Mouse (Mus musculus): Measurements from ENCODE around the gene Hoxd11.

Gene Hoxd11

DNA sequence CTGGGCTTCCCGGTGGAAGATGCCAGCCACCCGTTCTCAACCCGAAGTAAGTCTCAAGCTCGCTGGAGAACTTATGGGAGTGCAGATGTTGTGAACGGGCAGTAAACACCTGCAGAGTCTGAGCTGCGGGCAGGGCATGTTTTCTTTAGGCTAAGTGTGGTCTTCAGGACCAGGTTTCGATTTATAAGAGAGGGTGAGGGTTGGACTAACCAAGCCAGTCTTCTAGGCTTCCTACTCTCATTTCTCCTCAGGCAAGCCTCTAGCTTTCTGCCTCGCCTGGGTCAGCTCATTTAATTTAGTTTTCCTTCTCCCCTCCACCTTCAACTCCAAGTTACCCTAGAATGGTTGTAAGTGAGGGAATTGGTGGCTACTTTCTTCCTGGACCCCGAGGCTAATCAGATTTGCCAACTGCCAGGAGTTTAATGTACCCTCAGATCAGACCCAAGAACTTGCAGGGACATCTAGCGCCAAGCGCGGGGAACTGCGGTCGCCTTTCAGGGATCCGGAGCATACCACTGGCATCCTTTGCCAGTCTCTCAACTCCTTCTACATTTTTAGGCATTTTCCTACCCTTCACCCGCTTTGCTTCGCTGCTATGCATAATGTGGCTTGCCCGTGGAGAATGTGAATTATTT, 15.9 kb upstream of the Hoxd11 start:
- no peak for DNase-seq (ENCODE audit: low read depth, low spot score)

DNA sequence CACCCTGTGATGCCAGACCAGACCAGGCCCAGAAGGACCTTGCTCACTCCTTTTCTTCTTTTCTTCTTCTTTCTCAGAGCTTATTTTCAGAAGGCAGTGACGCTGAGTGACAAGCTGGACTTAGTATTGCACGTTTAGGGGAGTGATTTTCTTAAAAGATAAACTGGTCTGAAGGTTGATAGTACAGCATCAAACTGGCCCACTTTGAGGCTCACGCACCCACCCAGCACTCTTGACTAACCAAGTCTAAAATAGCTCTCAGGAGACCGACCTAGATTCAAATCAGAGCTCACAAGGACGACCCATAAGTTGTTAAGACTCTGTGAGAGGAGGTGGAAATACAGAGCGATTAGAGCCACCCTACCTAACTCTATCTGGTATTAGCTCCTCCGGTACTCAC, 12.9 kb upstream of the Hoxd11 start:
- DNase-seq (ENCODE audit: low read depth, low spot score): no peak

DNA sequence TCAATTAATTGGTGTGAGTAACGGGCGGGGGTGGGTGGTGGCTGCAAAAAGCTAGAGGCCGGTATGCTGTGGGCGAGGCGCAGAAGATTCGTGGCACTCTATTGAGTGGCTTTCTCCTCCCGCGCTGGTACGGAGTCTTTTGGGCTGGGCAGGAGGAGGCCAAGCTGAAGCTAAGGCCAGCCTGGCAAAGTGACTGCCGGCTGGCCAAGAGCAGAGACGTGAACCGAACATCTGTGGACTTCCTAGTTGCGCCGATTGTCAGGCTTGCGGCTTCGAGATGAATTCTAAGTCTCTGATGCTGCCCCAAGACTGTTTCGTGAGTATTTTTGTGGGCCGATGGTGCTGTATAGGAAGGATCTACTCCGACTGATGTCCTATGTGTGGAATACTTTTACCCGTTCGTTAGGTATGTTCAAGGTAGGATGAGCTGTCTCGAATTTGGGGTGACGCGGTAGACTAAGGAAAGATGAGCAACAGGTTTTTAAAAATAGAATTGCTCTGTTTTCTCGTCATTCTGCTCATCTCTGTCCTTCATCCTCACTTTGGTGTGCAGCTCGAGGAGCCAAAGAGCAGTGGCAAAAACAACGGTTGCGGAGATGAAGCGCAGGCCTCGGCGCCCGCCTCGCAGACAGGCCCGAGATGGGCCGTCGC, 12.0 kb upstream of the Hoxd11 start:
- DNase-seq (ENCODE audit: low read depth, low spot score): no peak

DNA sequence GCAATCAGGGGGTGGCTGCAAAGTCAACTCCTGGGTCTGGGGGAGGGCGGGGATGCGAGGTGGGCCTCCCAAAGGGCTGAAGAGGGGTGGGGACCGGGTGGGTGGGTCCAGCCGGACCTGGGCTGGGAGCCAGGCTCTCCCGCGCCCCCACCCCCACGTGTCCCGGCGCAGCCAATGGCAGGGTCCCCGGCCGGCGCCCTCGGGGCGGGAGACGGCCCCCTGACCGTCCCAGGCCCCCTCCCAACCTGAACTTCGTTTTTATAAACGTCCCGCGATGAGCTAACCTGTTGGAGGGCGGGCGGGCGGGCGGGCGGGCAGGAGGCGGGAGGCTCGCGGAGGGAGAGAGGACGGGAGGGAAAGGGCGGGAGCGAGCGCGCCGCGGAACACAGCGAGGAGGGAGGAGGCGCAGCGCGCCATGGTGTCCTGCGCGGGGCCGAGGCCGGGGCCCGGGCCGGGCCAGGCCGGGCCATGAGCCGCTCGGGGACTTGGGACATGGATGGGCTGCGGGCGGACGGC, 11.5 kb upstream of the Hoxd11 start, which contains the start of gene Hoxd13:
Gene Hoxd13 (plus strand): TSS at position 469 of the 516 bp plus-strand sequence.
- no peak for DNase-seq (ENCODE audit: low read depth, low spot score)

DNA sequence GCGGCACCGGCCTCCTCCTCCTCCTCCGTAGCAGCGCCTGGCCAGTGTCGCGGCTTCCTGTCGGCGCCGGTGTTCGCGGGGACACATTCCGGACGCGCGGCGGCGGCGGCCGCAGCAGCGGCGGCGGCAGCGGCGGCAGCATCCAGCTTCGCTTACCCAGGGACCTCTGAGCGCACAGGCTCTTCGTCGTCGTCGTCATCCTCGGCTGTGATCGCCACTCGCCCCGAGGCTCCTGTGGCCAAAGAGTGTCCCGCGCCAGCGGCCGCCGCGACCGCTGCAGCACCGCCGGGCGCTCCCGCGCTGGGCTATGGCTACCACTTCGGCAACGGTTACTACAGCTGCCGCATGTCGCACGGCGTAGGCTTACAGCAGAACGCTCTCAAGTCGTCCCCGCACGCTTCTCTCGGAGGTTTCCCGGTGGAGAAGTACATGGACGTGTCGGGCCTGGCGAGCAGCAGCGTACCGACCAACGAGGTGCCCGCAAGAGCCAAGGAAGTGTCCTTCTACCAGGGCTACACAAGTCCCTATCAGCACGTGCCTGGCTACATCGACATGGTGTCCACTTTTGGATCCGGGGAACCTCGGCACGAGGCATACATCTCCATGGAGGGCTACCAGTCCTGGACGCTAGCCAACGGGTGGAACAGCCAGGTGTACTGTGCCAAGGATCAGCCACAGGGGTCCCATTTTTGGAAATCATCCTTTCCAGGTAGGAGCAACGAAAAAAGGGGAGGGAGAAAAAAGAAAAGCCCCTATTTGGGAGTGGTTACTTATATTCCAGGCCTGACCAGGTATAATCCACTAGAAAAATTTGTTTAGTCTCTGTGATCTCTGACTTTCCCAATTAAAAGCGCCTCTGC, 10.8 kb upstream of the Hoxd11 start:
- no peak for DNase-seq (ENCODE audit: low read depth, low spot score)

DNA sequence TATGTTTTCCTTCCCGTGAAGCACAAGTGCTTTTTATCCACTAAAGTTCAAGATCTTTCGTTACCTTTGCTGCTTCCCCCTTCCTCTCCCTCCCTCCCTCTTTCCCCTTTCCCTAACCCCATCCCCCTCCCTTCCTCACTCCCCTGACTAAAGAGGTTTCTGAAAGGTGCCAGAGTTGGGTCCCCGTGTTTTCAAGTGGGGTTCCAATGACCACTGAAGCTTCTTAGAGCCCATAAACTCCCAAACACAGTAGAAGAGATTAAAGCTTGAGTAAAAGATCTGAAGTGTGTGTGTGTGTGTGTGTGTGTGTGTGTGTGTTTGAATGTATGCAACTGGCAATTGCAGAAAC, 10.2 kb upstream of the Hoxd11 start:
- DNase-seq (ENCODE audit: low read depth, low spot score): no peak

DNA sequence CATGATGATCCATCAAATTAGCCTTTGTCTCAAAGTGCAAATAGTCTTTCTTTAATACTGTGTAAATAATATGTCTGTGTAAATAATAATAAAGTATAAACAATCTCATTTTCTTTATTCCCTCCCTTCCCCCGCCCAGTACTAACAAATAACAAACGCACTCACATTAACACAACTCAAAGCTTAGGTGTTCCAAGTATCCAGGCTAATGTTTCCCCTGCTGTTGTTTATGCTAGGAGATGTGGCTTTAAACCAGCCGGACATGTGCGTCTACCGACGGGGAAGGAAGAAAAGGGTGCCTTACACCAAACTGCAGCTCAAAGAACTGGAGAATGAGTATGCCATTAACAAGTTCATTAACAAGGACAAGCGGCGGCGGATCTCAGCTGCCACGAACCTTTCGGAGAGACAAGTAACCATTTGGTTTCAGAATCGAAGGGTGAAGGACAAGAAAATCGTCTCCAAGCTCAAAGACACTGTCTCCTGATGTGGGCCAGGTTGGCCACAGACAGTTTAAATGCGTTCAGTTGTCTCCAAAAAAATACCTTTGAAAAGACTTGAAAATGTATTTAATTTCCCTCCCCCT, 9.6 kb upstream of the Hoxd11 start:
- no peak for DNase-seq (ENCODE audit: low read depth, low spot score)

DNA sequence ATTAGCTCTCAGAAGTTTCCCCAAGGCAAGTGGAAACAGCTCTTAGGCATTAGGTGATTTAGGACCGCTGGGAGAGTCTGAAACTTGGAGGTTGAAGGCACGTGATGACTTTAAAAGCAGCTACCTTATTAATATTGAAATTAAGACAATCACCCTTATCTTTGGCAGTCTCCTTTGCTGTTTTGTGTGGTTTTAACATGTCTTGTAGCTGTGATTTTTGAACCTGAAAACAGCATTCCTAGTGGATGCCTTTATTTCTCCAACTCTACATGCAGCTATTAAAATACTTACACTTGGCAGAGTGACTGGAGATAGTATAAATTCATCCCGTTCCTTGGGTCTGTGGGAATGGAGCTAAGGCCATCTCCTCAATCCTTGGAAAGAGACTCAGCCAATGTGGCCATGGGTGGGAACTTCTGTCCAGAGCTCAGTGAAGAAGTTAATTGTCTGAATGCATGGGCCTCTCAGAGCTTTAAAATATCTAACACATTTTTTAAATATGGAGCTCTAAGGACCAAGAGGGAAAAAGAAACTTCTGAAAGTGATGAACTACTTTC, 8.6 kb upstream of the Hoxd11 start:
- no peak for DNase-seq (ENCODE audit: low read depth, low spot score)

DNA sequence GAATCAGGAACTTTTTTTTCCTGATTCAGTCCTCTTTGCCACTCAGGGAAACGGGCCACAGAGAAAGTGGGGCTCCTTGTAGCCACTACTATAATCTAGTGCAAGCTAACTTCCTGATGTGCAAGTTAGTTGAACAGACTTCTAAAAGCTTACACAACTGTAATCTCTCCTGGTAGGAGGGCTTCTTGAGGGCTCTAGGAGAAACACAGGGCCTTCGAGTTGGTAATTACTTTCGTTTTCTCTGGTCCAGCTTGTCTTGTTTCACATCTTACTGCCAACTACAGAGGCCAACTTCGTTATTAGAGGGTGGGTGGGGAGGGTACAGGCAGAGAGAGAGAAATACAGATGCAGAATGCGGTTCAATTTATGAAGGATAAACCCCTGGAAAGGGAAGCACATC, 7.5 kb upstream of the Hoxd11 start:
- DNase-seq (ENCODE audit: low read depth, low spot score): no peak

DNA sequence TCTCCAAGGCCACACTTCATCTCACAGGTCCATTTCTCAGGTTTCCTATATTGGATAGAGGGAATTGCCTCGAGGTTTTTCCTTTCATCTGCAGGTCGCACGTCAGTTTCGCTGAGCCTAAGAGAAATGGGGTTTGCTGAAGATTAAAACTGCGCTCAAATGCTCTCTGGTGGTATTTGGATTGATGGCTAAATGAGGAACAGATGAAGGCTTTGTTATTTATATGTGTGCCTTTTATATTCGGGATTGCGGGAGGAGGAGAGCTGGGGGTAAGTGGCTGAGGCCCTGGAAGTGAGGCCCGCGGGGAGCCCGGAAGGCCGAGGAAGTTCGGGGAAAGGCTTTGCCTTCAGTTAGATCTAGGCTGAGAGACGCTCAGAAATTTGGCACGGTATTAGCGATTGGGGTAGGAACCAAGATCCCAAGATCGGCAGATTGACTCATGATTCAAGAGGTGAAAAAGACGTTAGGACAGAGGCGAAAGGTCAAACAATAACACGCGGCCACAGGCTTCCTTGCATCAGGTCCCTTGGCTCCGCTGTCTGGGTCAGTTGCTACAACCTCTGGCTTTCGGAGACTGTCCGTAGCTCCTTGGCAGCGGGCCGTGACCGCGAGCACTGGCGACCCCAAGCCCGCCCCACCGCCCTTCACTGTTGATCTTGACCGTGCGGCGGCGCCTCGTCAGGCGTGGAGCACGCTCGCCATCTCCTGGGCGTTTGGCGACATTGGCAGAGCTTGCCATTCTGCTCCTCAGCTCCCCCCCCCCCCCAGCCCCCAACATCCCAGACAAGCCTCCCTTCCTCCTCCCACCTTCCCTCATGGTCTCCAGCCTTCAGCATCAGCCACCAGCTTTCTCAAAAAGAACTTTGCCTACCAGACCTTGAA, 6.6 kb upstream of the Hoxd11 start:
- no peak for DNase-seq (ENCODE audit: low read depth, low spot score)

DNA sequence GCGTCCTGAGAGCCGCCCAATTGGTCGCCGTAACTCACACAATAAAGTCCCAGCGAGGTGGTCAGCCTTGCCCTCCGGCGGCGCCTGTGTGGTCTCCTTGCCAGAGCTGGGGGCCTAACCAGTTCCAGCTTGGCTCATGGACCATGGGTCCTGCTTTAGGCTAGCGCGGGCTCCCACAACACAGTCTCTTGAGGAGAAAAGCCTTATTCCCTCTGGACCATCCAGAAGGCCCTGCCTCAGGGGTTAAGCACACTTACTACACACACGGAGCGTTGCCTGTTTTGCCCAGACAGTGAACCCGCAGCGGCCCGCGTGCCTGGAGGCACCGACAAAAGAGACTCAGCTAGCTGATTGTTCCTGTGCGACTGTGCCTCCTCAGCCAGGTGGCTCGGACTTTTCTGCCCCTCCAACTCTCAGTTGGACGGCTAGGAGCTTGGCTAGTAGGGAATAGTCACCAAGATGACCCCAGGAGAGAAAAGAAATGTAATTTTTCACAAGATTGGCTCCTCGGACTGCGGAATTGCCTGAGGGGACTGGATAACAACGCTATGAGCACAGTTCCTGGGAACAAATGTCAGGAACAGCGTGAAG, 5.4 kb upstream of the Hoxd11 start:
- DNase-seq (ENCODE audit: low read depth, low spot score): no peak

DNA sequence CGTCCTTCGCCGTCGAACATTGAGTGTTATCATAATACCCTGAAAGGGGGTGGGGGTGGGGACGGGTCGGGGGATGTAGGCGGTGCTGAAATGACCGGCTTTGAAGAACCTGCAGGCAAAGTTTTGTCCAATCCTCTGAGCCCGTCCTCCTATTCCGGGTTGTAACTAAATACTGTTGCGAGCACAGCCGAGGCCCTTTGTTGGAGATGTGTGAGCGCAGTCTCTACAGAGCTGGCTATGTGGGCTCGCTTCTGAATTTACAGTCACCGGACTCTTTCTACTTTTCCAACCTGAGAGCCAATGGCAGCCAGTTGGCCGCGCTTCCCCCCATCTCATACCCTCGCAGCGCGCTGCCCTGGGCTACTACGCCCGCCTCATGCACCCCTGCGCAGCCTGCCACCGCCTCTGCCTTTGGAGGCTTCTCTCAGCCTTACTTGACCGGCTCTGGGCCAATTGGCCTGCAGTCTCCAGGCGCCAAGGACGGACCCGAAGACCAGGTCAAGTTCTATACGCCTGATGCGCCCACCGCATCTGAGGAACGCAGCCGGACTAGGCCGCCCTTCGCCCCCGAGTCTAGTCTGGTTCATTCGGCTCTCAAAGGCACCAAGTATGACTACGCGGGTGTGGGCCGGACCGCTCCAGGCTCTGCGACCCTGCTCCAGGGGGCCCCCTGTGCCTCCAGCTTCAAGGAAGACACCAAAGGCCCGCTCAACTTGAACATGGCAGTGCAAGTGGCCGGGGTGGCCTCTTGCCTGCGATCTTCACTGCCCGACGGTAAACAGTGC, 4.3 kb upstream of the Hoxd11 start, which contains the start of gene Hoxd12:
Gene Hoxd12 (plus strand): TSS at position 133 of the 785 bp plus-strand sequence.
- no peak for DNase-seq (ENCODE audit: low read depth, low spot score)

DNA sequence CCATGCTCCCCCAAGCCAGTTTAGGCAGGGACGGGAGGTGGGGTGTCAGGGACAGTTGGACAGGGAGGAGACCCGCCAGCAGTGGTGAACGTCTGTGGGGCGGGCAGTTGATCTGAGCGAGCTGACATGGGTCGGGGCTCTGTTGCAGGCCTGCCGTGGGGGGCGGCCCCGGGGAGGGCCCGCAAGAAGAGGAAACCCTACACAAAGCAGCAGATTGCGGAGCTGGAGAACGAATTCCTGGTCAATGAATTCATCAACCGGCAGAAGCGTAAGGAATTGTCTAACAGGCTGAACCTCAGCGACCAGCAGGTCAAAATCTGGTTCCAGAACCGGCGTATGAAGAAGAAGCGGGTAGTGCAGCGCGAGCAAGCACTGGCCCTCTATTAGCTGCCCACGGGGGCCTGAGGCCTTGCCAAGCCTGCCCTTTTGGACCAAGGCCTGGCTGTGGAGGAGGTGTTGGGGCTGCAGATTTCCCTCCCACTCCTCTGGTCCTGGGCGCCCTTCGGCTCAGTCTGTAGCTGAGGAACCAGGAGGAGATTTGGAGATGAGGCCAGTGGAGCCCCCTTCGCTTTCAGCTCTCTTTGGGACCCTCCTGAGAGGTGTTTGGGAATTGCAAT, 3.6 kb upstream of the Hoxd11 start:
- no peak for DNase-seq (ENCODE audit: low read depth, low spot score)

DNA sequence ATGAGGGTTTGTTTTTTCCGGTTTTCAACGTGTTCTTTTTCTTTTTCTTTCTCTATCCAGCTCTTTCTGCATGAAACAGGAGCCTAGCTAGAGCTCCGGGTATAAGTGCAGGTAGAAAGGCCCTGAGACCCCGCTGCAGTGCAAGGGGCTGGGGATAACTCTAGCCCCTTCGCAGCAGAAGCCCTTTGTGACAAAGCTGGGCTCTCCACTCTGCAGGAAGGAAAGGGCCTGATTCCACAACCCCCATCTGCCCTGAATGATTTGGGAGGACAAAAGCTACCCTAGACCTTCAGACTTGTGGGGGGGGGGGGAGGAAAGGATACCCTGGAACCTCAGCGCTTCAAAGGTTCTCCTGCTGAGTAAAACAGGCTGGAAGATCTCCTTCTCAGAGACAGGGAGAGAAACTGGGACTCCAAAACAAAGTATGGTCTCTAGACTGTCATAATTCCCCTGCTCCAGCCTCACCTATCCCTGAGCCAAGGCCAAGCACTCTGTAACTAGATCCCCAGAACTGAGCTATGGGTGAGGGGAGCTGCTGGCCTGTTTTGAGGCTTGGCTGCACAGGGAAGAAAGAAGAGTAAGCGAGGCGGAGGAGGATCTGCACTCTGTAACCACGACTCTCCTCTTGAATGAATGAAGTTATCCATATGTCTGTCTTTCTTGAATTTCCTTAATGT, 2.8 kb upstream of the Hoxd11 start:
- no peak for DNase-seq (ENCODE audit: low read depth, low spot score)

DNA sequence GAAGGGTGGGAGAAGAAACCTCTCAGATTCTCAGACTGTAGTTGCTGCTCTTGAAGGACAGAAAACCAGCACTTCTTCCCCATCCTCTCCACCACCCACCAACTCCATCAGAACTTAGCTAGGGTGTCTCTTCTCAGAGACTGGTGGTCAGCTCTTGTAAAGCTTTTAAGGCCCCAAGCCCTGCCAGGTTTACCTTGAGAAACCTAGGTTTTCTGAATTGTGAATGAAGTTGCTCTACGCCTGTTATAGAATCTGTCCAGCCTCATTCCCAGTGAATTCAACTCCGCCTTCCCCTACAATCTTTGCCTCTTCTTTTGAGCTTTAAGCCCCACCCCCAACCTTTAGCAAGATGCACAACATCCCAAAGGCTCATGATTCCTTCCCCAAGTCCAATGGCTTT, 2.3 kb upstream of the Hoxd11 start:
- DNase-seq (ENCODE audit: low read depth, low spot score): no peak

DNA sequence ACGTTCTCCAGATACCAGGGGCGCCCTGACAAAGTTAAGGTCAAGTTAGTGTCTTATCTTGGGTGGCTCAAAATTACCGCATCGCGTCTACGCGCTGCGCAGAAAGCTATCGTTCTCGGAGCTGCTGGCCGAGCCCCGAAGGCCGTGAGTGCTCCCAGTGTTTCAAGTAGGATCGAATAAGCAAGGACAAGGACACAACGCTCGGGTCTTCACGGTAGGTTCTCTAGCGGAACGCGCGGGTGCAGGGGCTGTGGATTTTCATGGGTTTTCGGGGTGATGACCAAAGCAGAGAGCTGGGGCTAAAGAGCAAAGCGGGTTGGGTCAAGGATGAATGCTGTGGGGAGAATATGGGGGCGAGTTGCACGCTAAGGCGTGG, 227 bp downstream of the Hoxd11 start:
- DNase-seq (ENCODE audit: low read depth, low spot score): no peak

DNA sequence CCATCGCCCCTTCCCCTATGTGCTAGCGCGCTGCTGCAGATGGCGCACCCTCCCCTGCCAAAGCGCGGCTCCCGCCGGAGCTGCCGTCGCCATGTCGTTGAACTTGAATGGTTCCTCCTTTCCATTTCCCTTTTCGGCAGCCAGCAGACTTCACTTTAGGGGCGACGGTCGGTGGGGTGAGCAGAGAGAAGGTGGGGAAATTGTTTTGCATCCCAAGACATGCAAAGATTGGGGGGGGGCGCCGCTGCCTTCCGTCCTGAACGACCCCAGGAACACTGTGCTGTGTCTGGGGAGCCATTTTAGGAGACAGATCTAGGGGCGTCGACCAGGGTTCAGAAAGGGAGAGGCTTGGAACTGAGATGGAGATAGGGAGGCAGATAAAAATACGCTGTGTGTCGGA, 623 bp downstream of the Hoxd11 start:
- DNase-seq (ENCODE audit: low read depth, low spot score): no peak

DNA sequence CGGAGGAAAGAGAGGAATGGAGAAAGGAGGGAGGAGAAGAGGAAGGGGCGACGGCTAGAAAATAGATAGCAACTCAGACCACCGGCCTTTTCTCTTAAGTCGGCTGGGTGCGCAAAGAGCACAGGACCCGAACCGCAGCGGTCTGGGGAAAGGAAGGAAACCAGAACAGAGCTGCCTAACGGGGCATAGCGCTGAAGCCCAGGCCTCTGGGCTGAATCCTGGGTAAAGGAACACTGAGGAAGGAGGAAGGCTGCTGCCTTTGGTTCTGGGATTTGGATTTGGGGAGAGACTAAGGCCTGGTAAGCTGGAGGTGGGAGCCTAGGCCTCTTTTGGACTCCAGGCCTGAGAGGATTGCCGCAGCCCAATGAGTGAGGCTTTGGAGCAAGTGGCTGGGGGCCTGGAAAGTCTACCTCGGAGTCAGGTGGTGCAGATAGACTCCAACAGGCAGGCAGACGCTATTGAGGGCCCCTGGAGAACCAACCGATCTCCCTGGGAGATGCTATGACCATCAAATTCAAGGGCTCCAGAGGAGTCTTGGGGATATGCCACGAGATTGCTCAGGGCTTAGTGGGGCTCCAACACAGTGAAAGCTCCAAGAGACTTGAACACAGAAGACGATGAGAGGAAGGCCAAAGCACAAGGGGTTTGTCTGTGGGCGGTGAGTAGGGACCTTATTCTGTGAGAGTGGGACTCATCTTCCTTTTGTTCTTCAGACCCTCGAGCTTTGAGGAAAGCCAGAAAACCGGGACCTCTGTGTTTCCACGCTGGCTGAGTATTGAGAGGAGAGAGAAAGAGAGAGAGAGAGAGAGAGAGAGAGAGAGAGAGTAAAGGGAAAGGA, 1.4 kb downstream of the Hoxd11 start:
- no peak for DNase-seq (ENCODE audit: low read depth, low spot score)
